Mouse (Mus musculus) forebrain, embryonic 16.5 days (tissue): Measurements from ENCODE around the gene Cox4i2. TPM values are rescaled to one million over a fixed set of nuclear protein-coding genes. Genes with fewer than 3 reads are reported as not detected.
A peak's percentile ranks its signal among the peaks of the same experiment; 100 is the strongest.

Source experiments
- ATAC-seq: fragments of 200-750 bp; cut with Nextera tagmentation; 2 replicates; pipeline ENCODE4 v1.8.0; 2017; ENCODE audit warnings: mild to moderate bottlenecking, moderate library complexity
- H3K27ac ChIP-seq: fragments of 300-500 bp; sonication (generic); 2 replicates; pipeline ENCODE4 v1.5.1; 2014; ENCODE audit warnings: low read length, control low read depth
- H3K27me3 ChIP-seq: fragments of 300-500 bp; sonication (generic); replicated peaks from 2 replicates; pipeline ENCODE4 v1.6.1; 2014; ENCODE audit warnings: low read length; ENCODE audit not compliant: control insufficient read depth, insufficient read depth
- H3K36me3 ChIP-seq: fragments of 300-500 bp; sonication (generic); 2 replicates; pipeline ENCODE4 v1.6.1; 2014; ENCODE audit not compliant: control insufficient read depth, insufficient read depth
- H3K4me1 ChIP-seq: fragments of 300-500 bp; sonication (generic); replicated peaks from 2 replicates; pipeline ENCODE4 v1.6.1; 2014; ENCODE audit warnings: low read length; ENCODE audit not compliant: control insufficient read depth, insufficient read depth
- H3K4me2 ChIP-seq: fragments of 300-500 bp; sonication (generic); 2 replicates; pipeline ENCODE4 v1.6.1; 2014; ENCODE audit warnings: mild to moderate bottlenecking, low read length, control low read depth
- H3K4me3 ChIP-seq: fragments of 300-500 bp; sonication (generic); replicated peaks from 2 replicates; pipeline ENCODE4 v1.5.1; 2014; ENCODE audit warnings: mild to moderate bottlenecking, low read length, control low read depth
- H3K9ac ChIP-seq: fragments of 300-500 bp; sonication (generic); replicated peaks from 2 replicates; pipeline ENCODE4 v1.6.1; 2014; ENCODE audit warnings: low read depth, low read length, control low read depth
- H3K9me3 ChIP-seq: fragments of 300-500 bp; sonication (generic); 2 replicates; pipeline ENCODE4 v1.6.1; 2016; ENCODE audit warnings: low read length; ENCODE audit not compliant: control insufficient read depth
- WGBS: fragments of 180-500 bp; shearing (Covaris S2); extraction: QIAGEN DNeasy Blood & Tissue Kit; methylation state at CpG from one replicate; pipeline ENCODE4 v1.1.7; 2014; 5-methylcytosine and 5-hydroxymethylcytosine counted together
- polyA plus RNA-seq: library from polyadenylated mRNA; unstranded; fragments of >200 nt; fragmentation: Nextera tagmentation; extraction: Ambion mirVana; gene quantifications from 2 replicates; pipeline ENCODE4 v1.2.1, GENCODE M21; 2015

Cox4i2 gene
- polyA plus RNA-seq, 1 experiment from 2014 or later, result 4.7 TPM

DNA sequence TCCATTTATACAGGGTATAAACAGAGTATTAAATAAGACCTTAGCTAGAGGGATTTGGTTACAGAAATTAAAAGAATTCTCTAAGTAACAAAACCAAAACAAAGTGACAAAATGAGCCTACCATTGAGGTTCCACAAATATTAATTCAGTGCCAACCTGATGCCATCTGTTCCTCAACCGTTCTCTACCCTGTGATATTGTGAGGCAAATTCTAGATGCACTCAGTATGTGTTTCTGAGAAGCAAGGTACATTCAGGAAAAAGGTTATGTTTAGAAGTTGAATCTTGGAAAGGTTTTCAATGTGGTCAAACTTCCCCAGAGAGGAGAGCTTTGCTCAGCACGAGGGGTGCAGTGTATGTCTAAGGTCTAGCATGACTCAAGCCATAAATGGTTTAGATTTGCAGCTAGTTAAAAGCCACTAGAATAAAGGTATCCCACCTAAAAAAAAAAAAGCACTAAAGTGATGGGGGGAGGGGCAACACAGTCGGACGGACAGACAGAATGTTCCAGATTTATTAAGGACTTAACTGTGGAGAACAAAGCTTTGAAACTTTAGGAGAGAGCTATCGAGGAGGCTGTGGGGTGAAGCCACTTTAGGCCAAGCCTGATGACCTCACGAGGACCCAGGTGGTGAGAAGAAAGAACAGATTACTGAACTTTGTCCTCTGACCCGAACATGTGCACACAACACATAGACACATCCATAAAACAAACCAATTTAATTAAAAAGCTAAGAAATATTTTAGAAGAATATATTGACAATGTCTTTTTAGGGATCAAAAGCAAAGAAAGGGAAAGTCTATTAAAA is 46.2 kb downstream of the Cox4i2 start:
- Histone ChIP-seq H3K27me3 (no peaks in the 10 kb centered on the region), H3K4me3 (no peak overlapping the region), H3K9me3 (no peaks in the 10 kb centered on the region), H3K27ac (no peak overlapping the region), H3K4me1 (peaks cover 11% of the 10 kb centered on the region), H3K36me3 (no peaks in the 10 kb centered on the region), H3K9ac (no peak overlapping the region), H3K4me2 (no peak overlapping the region)
- no peak for ATAC-seq
- 72% methylated on average over 7 of the region's 7 CpGs for WGBS

DNA sequence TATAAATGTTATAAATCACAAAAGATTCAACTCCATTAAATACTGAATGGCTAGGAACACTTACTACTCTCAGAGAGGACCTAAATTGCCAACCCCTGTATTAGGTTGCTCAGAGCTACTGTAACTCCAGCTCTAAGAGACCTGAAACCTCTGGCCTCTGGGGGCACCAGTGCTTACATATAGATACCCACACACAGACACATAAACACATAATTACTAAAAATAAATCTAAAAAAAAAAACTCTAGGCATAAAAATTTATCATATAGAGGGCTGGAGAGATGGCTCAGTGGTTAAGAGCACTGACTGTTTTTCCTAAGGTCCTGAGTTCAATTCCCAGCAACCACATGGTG is 46.8 kb downstream of the Cox4i2 start:
- Histone ChIP-seq H3K4me3 (no peak overlapping the region), H3K4me2 (no peak overlapping the region), H3K9ac (no peak overlapping the region), H3K27me3 (no peaks in the 10 kb centered on the region), H3K36me3 (no peaks in the 10 kb centered on the region), H3K9me3 (no peaks in the 10 kb centered on the region), H3K4me1 (peaks cover 16% of the 10 kb centered on the region), H3K27ac (no peak overlapping the region)
- no peak for ATAC-seq

DNA sequence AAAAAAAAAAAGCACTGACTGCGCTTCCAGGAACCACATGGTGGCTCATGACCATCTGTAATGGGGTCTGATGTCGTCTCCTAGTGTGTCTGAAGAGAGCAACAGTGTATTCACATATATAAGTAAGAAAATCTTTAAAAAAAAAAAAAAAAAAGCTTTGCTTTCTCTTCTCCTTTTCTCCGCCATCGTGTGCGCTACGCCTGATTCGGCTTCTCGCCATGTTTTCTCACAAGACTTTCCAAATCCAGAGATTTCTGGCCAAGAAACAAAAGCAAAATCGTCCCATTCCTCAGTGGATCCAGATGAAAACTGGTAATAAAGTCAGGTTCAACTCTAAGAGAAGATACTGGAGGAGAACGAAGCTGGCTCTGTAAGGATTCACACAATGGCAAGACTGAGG is 48.3 kb downstream of the Cox4i2 start:
- no peaks in the 10 kb centered on the region for H3K36me3 ChIP-seq
- no peak for ATAC-seq
- H3K27me3 ChIP-seq, result no peaks in the 10 kb centered on the region
- no peak overlapping the region for H3K27ac ChIP-seq
- H3K9ac ChIP-seq, result no peak overlapping the region
- no peak overlapping the region for H3K4me2 ChIP-seq
- no peak overlapping the region for H3K4me3 ChIP-seq
- H3K4me1 ChIP-seq, result peaks cover 16% of the 10 kb centered on the region
- 90% methylated on average over 10 of the region's 10 CpGs for WGBS
- no peaks in the 10 kb centered on the region for H3K9me3 ChIP-seq

DNA sequence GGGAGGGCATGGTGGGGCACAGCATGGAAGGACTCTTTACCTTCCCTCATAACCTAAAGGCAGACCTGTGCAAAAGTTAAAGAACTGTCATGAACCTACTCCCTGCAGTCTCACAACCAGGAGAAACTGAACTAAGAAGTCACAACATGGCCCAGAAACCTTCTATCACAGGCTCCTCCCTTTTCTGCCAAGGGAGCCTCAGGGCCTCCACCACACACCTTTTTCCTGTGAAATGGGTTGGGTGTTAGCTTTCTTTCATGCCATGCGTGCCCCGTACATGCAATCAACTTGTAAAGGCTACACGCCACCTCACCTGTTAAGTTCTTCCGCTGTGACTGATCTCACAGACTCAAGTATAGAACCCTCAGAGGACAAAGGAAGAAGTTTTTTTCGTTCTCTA is 49.1 kb downstream of the Cox4i2 start:
- H3K4me2 ChIP-seq, result no peak overlapping the region
- H3K9ac ChIP-seq, result no peak overlapping the region
- ATAC-seq, result no peak
- H3K9me3 ChIP-seq, result no peaks in the 10 kb centered on the region
- H3K4me1 ChIP-seq, result peaks cover 16% of the 10 kb centered on the region
- H3K36me3 ChIP-seq, result no peaks in the 10 kb centered on the region
- 86% methylated on average over 5 of the region's 5 CpGs for WGBS
- no peak overlapping the region for H3K4me3 ChIP-seq
- no peak overlapping the region for H3K27ac ChIP-seq
- no peaks in the 10 kb centered on the region for H3K27me3 ChIP-seq

DNA sequence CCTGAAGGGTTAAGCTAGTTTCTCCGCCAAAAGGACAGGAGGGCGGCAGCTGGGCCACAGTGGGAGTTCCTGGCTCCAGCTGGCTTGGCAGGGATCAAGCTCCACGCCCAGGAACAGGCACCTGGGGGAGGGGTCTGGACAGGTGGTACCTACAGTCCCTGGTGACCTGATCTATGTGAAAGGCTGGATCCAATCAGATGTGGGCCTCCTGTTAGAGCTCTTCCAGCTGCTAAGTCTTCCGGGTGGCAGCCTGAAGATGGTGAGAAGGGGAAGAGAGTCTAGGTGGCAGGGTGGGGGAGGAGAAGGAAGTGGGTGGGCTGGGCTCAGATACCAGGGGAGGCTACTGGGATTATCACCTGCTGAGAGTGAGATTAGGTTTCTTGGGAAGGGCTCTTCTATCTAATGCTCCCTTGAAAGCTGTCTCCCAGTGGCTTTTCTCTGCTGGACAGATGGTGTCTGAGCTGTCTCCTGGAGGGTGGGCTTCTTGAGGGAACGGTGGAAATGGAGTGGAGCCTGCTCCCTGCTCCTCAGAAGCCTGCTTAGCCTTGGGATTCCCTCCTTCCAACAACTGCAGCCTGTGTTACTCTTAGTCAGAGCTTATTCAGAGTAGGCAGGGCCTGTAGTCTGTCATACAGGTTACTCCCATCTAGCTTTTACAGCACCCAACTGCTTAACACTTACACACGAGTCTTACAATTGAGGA is 50.6 kb downstream of the Cox4i2 start:
- Histone ChIP-seq H3K9ac (no peak overlapping the region), H3K27me3 (no peaks in the 10 kb centered on the region), H3K36me3 (no peaks in the 10 kb centered on the region), H3K4me3 (no peak overlapping the region), H3K4me1 (peaks cover 16% of the 10 kb centered on the region), H3K4me2 (no peak overlapping the region), H3K27ac (no peak overlapping the region), H3K9me3 (no peaks in the 10 kb centered on the region)
- peak; percentile 43 for ATAC-seq
- WGBS, result 8% methylated on average over 6 of the region's 6 CpGs

DNA sequence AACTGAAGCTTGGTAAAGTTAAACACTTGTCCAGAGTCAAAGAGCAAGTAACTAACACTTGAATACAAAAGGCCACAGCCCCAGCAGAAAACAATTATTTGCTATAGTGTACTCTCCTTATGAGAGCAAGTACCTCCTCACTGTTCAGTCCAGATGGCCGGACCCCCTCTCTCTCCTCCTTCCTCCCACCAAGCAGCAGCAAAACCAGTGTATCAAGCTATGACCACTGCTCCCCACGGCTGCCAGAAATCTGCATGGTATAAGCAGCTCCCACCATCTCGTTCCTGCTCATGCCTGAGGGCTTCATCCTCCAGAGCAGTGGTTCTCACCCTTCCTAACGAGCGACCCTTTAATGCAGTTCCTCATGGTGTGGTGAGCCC is 51.1 kb downstream of the Cox4i2 start:
- Histone ChIP-seq H3K4me2 (no peak overlapping the region), H3K27ac (no peak overlapping the region), H3K4me1 (peaks cover 16% of the 10 kb centered on the region), H3K4me3 (no peak overlapping the region), H3K27me3 (no peaks in the 10 kb centered on the region), H3K9ac (no peak overlapping the region), H3K36me3 (no peaks in the 10 kb centered on the region), H3K9me3 (no peaks in the 10 kb centered on the region)
- WGBS, result 39% methylated on average over 5 of the region's 5 CpGs
- no peak for ATAC-seq

DNA sequence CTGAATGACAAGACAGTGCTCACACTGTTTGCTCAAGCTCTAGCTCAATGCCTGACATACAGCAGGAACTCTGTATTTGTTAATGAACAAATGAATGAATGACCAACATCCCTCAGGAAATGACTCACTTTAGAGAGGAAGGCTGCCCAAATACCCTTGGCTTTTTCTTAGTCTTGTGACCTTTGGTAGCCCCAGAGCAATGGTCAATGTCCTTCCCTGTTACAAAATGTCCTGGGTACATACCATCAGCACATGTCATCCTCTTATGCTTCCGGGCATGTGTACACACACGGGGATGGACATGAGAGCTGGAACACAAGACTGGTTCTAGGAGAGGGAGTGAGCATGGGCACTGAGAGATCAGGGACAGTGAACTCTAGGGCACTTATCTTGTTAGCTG is 52.1 kb downstream of the Cox4i2 start:
- H3K9ac ChIP-seq, result no peak overlapping the region
- ATAC-seq, result no peak
- no peaks in the 10 kb centered on the region for H3K36me3 ChIP-seq
- H3K4me2 ChIP-seq, result no peak overlapping the region
- H3K27me3 ChIP-seq, result no peaks in the 10 kb centered on the region
- H3K27ac ChIP-seq, result no peak overlapping the region
- peaks cover 16% of the 10 kb centered on the region for H3K4me1 ChIP-seq
- WGBS, result 87% methylated on average over 2 of the region's 2 CpGs
- no peak overlapping the region for H3K4me3 ChIP-seq
- H3K9me3 ChIP-seq, result no peaks in the 10 kb centered on the region

DNA sequence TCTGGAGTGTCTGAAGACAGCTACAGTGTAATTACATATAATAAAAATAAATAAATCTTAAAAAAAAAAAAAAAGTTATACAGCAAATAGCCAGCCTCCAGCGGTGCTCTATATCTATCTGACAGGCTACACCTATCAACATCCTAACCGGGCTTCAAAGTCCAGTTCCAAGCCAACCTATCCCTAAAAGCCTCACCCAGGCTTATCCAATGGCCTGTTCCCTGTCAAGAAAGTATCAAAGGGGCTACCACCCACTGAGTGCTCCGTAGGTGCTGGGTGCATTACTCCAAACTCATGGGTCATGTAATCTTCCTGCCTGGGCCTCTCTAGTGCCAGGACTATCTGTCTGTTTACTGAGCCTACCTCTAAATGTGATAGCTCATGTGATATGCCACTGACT is 54.2 kb downstream of the Cox4i2 start:
- 90% methylated on average over 3 of the region's 3 CpGs for WGBS
- H3K9me3 ChIP-seq, result no peaks in the 10 kb centered on the region
- no peak overlapping the region for H3K4me2 ChIP-seq
- no peak overlapping the region for H3K27ac ChIP-seq
- no peak overlapping the region for H3K4me3 ChIP-seq
- H3K36me3 ChIP-seq, result no peaks in the 10 kb centered on the region
- ATAC-seq, result no peak
- H3K27me3 ChIP-seq, result no peaks in the 10 kb centered on the region
- no peak overlapping the region for H3K9ac ChIP-seq
- H3K4me1 ChIP-seq, result peaks cover 18% of the 10 kb centered on the region

DNA sequence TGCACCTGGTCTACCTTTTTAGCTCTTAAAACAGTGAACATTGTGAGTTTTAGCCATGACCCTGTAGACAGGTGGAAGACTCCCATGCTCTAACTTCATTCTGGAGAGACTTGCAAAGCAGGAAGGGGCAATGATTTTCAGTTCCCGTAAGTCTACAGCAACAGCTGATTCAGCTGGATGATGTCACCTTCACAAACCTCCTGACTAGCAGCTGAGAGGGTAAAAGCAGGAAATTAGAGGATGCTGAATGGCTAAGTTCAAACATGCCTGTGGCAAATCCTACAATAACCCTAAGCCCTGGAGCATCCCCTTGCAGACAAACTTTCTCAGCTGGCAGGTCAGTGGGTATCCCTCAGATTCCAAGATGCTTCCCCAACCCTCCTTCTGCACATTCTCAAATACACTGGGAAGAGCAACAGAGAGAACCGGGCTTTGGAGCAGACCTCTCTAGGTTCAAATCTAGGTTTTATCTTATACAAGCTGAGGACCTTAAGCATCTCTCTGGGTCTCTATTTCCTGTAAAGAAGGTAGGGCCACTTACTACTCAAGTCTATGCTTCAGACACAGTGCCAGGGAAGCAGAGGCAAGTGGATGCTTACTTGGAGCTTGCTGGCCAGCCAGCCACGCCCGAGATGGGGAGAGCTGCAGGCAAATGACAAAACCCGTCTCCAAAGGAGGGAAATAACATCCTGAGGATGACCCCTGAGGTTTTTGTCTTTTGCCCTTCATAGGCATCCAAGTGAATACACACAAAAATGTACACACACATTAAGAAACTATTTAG is 56.4 kb downstream of the Cox4i2 start:
- Histone ChIP-seq H3K36me3 (no peaks in the 10 kb centered on the region), H3K27me3 (no peaks in the 10 kb centered on the region), H3K4me1 (peaks cover 5% of the 10 kb centered on the region), H3K4me2 (no peak overlapping the region), H3K9ac (no peak overlapping the region), H3K9me3 (no peaks in the 10 kb centered on the region), H3K4me3 (no peak overlapping the region), H3K27ac (no peak overlapping the region)
- WGBS, result 91% methylated on average over 5 of the region's 5 CpGs
- ATAC-seq, result no peak
